Mouse (Mus musculus): ENCODE data around the gene Vwa8.
A peak's percentile ranks its signal among the peaks of the same experiment; 100 is the strongest.
"Not testable (repeated sequence)": the region's sequence is repeated elsewhere in the genome, so short reads cannot be mapped to it uniquely, and the experiment has no call there.

The Vwa8 gene

DNA sequence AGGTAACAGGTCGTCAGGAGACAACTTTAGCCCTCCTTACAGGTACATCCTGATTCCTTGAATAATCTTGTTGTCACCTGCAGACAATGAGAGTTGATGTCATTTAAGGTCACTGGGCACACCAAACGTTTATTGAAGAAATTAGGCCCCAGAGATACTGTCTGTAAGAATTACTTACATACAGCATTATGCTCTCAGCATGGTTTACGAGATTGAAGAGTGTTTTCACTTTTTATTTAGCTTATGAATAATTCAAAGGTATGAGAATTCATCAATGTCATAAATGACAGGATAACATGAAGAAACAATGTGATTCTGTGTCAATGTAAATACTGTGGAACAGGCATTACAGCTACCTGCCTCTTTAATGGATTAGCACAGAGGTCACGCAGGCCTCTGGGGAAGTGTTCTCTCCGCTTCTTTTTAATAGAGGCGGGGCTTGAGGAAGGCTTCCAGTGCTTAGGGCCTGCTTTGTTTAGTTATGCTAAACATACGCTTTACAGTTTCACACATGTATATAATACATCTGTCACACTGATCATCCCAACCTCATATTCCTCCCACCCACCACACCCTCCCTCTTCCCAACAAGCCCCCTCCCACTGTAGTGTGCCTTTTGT is 37.2 kb downstream of the Vwa8 start:
- DNase-seq = no peak

DNA sequence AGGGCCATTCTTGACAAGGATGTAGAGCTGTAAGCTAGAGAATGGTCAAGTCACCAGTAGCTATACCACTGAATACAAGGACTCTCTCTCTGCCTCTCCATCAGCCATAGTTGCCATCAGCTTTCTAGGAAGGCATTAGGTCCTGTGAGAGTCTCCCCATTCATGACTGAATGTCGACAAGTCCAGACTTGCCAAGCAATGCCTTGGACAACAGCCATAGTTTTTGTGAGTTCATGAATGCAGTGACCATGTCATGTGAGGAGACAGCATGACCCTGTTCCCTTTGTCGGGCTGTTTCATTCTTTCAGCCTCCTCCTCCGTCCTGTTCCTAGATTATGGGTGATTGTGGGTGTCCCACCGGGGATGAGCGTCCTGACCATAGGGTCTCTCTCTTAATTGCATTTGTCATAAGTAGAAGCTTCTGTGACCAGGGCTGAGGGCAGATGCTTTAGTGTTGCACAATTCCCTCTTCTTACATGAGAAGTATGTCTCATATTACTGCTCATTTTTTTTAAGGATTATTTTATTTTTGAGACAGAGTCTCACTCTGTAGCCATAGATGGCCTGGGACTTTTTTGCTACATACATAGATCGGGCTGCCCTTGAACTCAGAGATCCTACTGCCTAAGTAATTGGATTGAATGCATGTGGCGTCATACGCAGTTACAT is 37.8 kb downstream of the Vwa8 start:
- DNase-seq = no peak

DNA sequence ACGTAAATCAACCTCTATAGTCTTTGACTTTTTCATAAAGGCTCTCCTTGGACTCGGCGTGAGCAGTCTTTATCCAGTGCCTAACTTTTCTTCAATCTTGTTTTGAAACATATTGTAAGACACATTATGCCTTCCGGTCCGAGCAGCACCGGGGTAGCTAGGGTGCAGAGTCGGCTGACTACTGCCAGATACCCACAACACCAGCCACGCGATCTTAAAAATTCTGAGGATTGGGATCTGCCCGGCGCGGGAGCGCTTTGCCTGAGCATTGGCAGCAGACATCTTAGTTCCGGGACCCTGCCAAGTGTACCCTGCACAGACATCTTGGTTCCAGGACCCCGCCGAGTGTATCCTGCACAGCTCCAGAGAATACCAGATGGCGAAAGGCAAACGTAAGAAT is 38.6 kb downstream of the Vwa8 start:
- DNase-seq = not testable (repeated sequence)

DNA sequence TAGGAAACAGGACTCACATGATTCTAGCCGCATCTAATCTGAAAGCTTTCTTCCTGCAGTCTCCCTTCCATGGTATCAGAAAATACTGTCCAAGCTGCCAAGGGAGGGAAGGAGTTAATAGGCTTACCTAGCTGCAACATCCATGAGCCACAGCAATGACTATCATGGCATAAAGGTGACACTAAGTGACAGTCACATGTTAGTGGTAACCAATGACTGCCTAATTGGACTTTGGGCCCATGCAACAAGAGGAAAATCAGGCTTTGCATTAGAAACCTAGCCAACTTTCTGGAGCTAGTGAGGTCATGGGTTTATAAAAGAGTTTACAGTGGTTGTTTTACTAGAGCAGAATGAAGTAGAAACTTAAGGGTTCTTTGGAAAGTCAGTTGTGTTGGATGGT is 46.6 kb downstream of the Vwa8 start:
- DNase-seq = no peak

DNA sequence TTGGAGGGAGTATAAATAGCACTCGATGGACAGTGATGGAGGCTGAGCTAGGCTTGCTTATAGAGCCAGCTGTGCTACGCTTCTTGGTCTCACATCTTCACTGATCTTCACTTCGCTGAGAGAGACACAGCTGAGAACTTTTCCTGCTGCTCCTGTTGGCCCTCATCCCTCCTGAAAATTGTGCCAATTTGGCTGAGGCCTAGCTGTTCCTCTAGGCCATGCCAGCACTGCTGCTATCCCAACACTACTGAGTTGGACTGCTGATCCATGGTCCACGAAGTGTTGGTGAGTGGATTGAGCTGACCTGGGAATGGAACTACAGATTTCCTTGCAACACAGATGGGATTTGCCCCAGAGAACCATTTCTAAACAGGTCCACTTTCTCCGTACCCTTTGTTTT is 47.4 kb downstream of the Vwa8 start:
- DNase-seq = no peak

DNA sequence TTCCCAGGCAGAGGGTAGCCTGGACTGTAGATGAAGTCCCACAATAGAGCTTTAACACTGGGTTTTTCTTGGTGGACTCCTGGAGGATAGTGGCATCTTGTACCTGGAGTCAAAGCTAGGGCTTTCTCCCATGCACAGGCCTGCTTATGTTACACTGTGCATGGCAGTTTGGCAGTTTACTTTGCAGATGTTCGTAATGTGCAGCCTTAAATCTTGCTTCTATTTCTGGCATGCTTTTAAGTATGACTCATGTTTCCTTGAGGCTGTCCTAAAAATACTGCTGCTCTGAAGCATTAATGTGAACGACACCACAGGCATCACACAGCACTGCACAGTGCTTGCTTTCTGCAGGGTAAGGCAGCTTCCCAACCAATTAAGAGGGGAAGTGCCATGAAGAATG is 51.9 kb downstream of the Vwa8 start:
- peak; percentile 63 for DNase-seq

DNA sequence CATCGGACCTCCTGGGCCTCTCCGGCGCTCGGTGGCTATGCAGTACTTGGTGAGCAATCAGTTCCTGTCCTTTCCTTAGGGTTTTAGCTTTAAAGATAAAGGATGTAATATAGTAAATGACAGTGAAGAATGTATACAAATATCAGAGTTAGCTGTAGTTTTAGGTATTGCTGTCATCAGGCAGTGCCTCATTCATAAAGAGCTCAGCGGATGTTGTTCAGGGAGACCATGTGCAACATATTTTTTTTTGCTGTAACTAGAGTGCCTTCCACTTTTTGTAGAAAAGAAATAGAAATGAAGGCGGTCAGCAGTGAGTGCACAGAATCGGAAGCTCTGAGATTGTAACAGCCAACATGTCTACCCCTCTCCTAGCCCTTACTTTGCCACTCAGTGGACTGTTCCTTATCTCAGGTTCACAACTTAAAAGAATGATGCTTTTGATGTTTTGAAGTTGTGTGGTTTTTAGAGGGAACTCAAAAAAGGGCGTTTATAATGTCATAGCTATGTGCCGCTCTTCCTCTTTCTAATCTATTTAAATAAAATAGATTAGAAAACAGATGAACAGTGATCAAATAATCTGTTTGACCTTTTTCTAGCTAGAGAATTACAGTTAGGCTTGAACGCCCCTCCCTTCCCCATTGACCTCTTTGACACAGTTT is 59.5 kb downstream of the Vwa8 start:
- no peak for DNase-seq

DNA sequence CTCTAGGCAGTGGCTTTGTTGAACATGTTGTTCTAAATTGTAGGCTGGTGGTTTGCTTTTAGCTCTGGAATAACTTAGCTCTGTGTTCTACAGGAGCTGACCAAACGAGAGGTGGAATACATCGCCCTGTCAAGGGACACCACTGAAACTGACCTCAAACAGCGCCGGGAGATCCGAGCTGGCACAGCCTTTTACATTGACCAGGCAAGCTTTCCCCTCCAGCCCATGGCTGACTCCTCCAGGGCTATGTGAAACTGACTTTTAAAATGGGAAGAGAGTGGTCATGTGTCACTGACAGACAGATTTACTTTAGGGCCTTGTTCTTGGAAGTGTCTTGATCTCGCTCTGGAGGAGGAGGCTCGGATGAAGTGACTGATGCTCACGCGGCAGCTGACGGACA is 63.2 kb downstream of the Vwa8 start:
- no peak for DNase-seq

DNA sequence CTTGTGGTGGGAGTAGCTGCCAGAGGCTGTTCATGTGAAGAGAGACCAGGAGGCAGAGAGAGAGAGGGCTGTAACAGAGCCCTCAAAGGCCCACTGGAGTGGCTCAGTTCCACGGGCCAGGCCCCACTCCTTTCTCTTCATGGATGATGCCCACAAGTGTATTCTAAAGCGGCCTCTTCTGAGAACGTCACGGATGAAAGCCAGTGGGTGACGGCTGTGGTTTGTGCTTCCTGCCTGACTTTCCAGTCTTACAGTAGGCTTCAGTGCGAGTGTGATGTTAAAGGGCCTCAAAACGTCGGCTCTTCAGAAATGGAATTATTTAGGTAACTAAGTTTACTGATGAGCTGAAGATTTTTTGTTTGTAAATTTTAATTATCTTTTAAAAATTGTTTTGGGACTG is 65.3 kb downstream of the Vwa8 start:
- no peak for DNase-seq

DNA sequence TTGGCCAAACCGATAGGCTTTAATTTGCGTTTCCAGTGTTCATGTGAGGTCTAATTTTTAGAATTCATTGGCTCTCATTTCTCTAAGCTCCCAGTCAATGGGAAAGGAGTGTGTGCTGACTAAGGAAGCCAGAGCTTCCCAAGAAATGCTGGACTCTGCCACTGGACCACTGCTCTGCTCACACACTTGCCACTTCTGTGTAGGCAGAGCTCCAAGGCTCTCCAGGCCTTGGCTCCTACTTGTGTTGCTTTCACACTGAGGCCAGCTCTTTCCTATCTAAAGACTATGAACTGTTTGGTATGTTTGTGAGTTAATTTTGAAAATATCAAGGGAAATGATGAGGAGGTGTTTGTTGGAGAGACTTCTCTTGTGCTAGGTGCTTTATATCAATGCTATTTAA is 67.8 kb downstream of the Vwa8 start:
- no peak for DNase-seq

DNA sequence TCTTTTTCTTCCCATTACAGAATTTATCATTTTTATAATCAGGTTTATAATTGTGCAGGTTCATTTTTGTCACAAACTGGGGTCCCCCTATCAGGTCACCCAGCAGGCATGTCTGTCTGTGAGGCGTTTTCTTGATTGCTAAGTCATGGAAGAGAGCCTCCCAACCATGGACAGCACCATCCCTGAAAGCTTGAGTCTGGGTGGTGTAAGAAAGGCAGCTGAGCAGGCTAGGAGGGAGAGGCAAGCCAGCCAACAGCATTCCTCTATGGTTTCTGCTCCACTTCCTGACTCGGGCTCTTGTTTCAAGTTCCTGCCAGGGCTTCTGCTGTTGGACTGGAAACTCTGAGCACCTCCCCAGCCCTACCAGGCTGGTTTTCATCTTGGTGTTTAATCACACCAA is 72.4 kb downstream of the Vwa8 start:
- DNase-seq = no peak

DNA sequence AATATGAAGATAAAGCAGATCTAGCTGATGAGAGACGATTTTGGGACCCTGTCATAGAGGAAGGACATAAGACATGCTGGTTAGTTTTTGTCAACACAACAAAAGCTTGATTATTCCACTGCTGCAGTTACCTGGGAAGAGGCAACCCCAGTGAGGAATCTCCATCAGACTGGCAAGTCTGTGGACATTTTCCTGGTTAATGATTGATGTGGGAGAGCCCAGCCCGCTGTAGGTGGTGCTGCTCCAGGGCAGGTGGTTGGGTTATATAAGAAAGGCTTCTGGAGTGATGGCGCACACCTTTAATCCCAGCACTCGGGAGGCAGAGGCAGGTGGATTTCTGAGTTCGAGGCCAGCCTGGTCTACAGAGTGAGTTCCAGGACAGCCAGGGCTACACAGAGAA is 74.8 kb downstream of the Vwa8 start:
- no peak for DNase-seq

DNA sequence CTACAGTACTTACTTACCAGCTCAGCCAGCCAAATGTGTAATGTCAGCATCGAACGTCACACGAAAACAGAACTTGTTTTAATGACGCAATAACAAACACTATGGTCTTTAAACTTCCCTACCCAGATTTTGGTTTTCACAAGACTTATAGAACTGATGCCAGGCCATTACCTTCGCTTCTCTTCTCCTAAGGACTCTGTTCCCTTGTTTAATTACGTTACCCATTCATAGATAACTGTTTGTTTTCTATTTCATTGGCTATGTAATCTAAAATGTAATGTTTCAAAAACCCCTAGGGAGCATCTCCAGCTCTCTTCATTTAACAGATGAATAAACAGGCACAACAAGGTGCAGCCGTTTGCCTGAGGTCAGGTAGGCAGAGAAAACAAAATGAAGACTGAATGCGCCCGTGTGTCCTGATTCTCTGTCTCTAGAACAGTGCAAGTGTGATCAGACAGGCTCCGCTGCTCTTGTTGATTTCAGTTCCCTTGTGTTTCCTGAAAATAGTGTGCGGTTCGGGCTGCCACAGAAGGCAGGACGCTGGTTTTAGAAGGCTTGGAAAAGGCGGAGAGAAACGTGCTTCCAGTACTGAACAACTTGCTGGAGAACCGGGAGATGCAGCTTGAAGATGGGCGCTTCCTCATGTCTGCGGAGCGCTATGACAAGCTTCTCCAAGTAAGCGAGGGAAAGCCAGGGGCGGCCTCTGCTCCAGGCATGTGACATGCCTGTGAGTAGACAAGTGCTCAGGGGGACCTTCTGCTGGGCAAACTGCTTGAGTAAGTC is 76.1 kb downstream of the Vwa8 start:
- DNase-seq = peak; percentile 25

DNA sequence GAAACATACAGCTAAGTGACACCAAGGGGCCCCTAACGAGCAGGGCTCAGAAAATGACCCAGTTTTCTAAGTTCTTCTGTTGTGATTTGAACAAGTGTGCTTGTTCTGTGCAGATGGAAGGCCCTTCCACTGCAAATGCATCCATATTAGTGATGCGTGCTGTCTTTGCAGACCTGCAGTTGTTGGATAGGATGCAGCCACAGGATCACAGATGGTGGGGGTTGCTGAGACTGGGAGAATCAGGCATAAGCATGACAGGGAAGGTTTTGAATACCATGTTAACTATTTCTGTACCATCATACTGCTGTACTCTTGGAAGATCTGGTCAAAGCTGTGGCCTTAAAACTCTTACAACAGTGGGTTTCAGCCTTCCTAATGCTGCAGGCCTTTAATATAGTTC is 83.2 kb downstream of the Vwa8 start:
- no peak for DNase-seq

DNA sequence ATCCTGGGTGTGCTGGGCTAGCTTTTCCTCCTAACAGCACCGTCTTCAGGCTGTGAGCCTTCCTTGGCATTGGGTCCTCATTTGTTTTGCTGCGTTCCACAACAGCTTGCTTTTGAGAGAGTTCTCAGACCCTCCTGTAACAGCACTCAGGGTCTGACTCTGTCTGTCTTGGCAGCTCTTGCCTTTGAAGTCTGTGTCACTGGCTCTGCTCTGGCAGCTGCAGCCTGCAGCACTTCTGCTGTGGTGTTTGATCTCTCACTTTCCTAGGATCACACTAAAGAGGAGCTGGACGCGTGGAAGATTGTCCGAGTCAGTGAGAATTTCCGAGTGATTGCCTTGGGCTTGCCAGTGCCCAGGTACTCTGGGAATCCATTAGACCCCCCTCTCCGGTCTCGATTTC is 84.5 kb downstream of the Vwa8 start:
- DNase-seq = no peak

DNA sequence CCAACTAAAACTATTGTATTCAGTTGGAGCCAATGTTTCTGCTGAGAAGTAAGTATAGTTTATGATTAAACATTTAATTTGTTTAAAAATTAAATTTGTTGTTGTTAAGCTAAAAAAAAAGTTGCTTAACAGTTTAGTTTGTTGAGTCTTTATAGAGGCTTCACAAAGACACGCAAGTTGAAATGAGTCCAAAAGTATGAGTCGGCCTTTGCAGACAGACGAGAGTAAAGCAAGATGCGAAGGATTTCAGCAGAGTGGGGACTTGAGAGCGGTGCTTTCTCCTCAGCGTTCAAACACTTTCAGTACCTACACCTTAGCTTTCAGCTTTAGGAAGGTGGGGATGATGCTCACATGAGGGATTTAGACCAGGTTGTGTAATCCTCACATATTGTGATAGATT is 85.7 kb downstream of the Vwa8 start:
- DNase-seq = no peak

DNA sequence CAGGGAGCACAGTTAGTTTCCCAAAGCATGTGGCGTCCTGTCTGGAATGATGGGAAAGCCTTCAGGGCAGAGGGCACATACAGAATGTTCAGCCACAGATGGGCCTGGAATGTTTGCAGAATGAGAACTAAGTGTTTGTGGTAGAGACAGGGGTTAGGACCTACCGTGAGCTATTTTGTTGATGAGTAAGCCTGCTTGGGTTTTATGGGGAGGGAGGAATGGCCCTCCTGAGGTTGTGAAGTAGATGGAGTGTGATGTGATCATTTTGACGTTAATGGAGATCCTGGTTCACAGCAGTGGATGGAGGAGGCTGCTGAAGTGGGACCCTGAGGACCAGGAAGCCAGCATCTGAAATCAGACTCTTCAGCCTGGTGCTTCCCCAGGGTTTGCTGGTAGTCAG is 86.9 kb downstream of the Vwa8 start:
- no peak for DNase-seq

DNA sequence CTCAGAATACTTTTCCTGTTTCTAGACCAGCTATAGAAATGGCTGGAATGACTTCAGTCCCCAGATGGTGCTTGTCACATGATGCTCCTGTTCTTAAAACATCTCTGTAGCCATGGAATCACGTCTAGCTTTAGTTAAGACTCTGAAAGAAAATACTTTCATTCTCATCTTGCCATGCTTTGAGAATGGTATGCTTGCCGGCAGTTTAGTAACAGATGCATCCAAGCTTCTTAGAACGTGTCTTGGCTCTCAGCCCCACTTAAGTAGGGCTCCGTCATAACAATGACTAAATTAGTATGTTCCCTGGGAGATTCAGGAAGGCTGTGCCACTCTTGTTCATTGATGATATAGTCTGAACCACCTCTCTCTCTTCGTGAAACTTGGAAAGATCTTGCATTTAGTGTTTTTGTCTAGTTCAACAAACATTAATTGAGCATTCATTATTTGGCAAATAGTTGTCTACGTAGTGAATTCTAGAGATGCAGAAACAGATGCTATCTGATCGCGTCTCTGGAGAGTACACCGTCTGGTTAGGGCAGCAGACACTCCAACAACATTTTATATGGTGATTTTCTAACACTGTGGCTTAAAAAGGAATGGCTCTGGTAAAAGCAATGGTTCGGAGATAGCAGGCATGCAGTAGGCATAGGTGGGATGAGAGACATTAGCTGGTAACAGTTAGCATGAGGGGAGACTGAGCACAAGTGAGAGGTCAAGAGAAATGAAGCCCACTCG is 93.1 kb downstream of the Vwa8 start:
- DNase-seq = peak; percentile 81

DNA sequence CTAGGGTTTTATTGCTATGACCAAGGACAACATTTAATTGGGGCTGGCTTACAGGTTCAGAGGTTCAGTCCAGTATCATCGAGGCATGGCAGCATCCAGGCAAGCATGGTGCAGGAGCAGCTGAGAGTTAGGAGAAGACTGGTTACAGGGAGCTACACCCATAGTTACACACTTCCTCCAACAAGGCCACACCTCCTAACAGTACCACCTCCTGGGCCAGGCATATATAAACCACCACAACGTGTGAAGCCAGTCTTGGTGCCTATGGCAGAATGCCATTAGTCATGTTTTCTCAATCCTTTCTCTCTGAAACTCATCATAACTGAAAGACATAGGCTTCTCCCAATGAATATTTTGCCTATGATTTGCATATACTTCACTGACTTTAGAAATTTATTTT is 106.9 kb downstream of the Vwa8 start:
- DNase-seq = no peak

DNA sequence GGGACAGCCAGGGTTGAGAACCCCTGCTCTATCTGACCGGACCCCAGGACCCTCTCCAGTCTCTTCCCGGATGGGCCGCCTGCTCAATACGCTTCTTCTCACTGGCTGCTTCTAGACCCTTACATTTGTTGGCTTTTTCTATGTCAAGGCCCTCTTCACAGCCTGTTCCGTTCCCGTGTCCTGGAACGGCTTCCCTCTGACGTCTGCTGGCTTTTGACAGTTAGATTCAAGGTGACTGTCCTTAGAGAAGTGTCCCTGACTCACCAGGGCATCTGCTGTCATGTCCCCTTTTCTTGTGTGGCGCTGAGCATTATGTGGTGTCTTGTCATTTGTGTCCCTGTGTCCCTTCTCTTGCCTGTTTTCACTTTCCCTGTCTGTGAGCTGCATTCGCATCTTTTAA is 121.8 kb downstream of the Vwa8 start:
- no peak for DNase-seq

DNA sequence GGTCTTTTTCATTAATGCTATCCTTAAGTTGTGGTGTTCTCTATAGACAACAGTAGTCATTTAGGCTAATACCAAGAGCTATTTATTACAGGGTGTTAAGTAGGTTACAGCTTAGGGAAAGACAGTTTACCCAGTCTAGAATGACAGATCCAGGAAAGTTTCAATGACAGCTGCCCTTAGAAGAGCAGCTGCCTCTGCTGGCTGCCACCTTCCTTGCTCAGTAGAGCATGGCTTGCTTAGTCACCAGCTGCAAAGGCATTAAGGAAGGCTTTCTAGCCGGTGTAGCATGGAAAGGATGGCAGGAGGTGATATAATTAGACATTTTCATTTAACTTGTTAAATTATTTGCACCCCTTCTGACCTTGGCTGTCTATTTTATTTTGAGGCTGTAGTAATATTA is 123.6 kb downstream of the Vwa8 start:
- DNase-seq = no peak

DNA sequence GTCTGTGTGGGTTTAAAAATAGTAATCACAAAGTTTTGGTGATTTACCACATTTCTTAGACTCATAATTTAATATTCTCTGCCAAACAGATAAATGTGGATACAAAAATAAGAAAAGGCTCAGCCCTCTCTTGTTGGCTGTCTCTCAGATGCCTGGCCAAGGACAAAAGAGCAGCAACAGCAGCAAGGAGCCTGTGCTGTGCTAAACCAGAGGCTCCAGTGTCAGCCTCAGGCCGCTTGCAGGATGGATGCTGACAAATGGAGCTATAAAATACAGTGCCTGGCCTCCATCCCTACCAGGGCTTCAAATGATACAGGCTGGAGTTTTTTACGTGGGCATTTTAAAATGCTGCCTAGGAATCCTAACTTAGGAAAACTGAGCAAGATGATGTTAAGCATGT is 134.3 kb downstream of the Vwa8 start:
- DNase-seq = no peak

DNA sequence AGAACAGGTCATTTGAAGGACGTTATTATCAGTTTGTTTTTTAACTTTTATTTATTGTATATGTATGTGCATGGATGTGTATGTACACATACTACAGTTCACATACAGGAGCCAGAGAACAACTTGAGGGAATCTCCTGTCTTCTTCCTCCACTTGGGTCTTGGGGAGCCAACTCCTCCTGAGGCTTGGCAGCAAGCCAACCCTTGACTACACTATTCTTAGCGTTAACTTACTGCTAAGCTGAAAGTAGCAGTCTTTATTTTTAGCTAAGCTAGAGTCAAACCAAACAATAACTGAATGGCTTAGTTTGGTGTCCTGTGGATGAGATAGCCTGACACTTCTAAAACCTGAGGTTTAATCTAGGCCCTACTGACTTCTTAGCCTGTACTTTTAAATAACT is 135.4 kb downstream of the Vwa8 start:
- peak; percentile 24 for DNase-seq
